9 mouse cellular contexts compared by ENCODE assay signal in genomic region chr1:137900621-137901071, GRCm38 (mm10).
A peak's percentile ranks its signal among the peaks of the same experiment; 100 is the strongest.
DNase-seq lines count a peak whose midpoint lies in the region; ATAC-seq lines count a peak whose summit lies in the region.
"Had no signal": no experiment of that assay in that cellular context is flagged by ENCODE, and none has a peak within 500 bp of the region (broad histone marks: within the 10 kb centered on the region; RNA-seq: fewer than 3 reads in every experiment).

No protein-coding gene starts in this region.

- peak overlapping the region; percentile 54 for H3K4me2 ChIP-seq in embryonic facial prominence, embryonic 12.5 days (replicated peaks)
- peak overlapping the region; percentile 56 for H3K4me2 ChIP-seq in hindbrain, embryonic 13.5 days
- peak overlapping the region; percentile 82 for H3K4me2 ChIP-seq in liver, embryonic 12.5 days

- H3K27me3 ChIP-seq in embryonic facial prominence, embryonic 12.5 days, result no peaks in the 10 kb centered on the region
- H3K27me3 ChIP-seq in hindbrain, embryonic 13.5 days, result no peaks in the 10 kb centered on the region
- H3K27me3 ChIP-seq in liver, embryonic 12.5 days (replicated peaks), result no peaks in the 10 kb centered on the region
- H3K27me3 ChIP-seq: Patski had no signal

- peak; percentile 30; the same call in 1 of the 2 replicates for ATAC-seq in embryonic facial prominence, embryonic 12.5 days (ENCODE audit: insufficient number of reproducible peaks, insufficient read depth, low FRiP score, low TSS enrichment)
- ATAC-seq in hindbrain, embryonic 13.5 days (ENCODE audit: low FRiP score), result peak; percentile 50
- ATAC-seq in liver, embryonic 12.5 days, result peak; percentile 22; the same call in 1 of the 2 replicates
- ATAC-seq: Patski had no signal

- H3K9ac ChIP-seq in embryonic facial prominence, embryonic 12.5 days, result peak overlapping the region; percentile 86
- H3K9ac ChIP-seq in hindbrain, embryonic 13.5 days, result peak overlapping the region; percentile 88
- H3K9ac ChIP-seq in liver, embryonic 12.5 days, result peak overlapping the region; percentile 57

- H3K27ac ChIP-seq in embryonic facial prominence, embryonic 12.5 days, result peak overlapping the region; percentile 93
- H3K27ac ChIP-seq in hindbrain, embryonic 13.5 days, result peak overlapping the region; percentile 96
- H3K27ac ChIP-seq in liver, embryonic 12.5 days, result 0 out of 2 replicates have a peak overlapping the region, but pooled peaks have one; percentile 36

- no peaks in the 10 kb centered on the region for H3K9me3 ChIP-seq in embryonic facial prominence, embryonic 12.5 days
- no peaks in the 10 kb centered on the region for H3K9me3 ChIP-seq in hindbrain, embryonic 13.5 days
- H3K9me3 ChIP-seq in liver, embryonic 12.5 days (replicated peaks), result no peaks in the 10 kb centered on the region

- WGBS in embryonic facial prominence, embryonic 12.5 days, result 3% methylated on average over 8 of the region's 8 CpGs
- WGBS in hindbrain, embryonic 13.5 days, result 3% methylated on average over 8 of the region's 8 CpGs
- WGBS in liver, embryonic 12.5 days (ENCODE audit: insufficient replicate concordance), result 9% methylated on average over 8 of the region's 8 CpGs

- peaks cover 13% of the 10 kb centered on the region; the same call in 1 of the 2 replicates for H3K4me1 ChIP-seq in embryonic facial prominence, embryonic 12.5 days
- H3K4me1 ChIP-seq in hindbrain, embryonic 13.5 days (replicated peaks), result peaks cover 30% of the 10 kb centered on the region
- peaks cover 21% of the 10 kb centered on the region for H3K4me1 ChIP-seq in liver, embryonic 12.5 days

- intact Hi-C loops in heart, postnatal 14 days (cut with DNase I), result no loop called here

- H3K36me3 ChIP-seq in embryonic facial prominence, embryonic 12.5 days, result no peaks in the 10 kb centered on the region
- no peaks in the 10 kb centered on the region for H3K36me3 ChIP-seq in hindbrain, embryonic 13.5 days
- no peaks in the 10 kb centered on the region for H3K36me3 ChIP-seq in liver, embryonic 12.5 days

- H3K4me3 ChIP-seq in embryonic facial prominence, embryonic 12.5 days, result peak overlapping the region; percentile 62
- H3K4me3 ChIP-seq in hindbrain, embryonic 13.5 days, result peak overlapping the region; percentile 77
- H3K4me3 ChIP-seq in liver, embryonic 12.5 days, result peak overlapping the region; percentile 62

- DNase-seq in heart, adult 18-20 months, result peak; percentile 13 to 52
- DNase-seq in heart, postnatal 14 days, result no peak
- peak; percentile 35 to 63 for DNase-seq in CD8-positive naive resting alpha-beta T cell, adult 2 months (ENCODE audit: low read depth in 2 of 2, low spot score in 2 of 2)
- DNase-seq in naive thymus-derived CD4-positive, alpha-beta T cell, adult 2 months (ENCODE audit: low read depth), result peak; percentile 77
- DNase-seq in spleen, postnatal 14 days (ENCODE audit: low spot score in 2 of 2), result no peak

Comparison
In these comparisons a context has a peak if more than half of its experiments do, and no peak if none do; other contexts are left out.
1. DNase-seq: peak in heart, adult 18-20 months (2 of 2), CD8-positive naive resting alpha-beta T cell, adult 2 months (2 of 2) and naive thymus-derived CD4-positive, alpha-beta T cell, adult 2 months (single experiment); none in heart, postnatal 14 days (0 of 2) and spleen, postnatal 14 days (0 of 2).
2. H3K27ac ChIP-seq: peak in every context shown above with its lines; median percentile 96 in hindbrain, embryonic 13.5 days; 93 in embryonic facial prominence, embryonic 12.5 days; 36 in liver, embryonic 12.5 days.
3. Peak in every context shown above with its lines, with median percentiles within 50 percentile points of each other: ATAC-seq, H3K4me2 ChIP-seq, H3K4me3 ChIP-seq and H3K9ac ChIP-seq.